Mouse (Mus musculus): ENCODE measurements around the gene Acot7.
A peak's percentile ranks its signal among the peaks of the same experiment; 100 is the strongest.

Acot7 gene

DNA sequence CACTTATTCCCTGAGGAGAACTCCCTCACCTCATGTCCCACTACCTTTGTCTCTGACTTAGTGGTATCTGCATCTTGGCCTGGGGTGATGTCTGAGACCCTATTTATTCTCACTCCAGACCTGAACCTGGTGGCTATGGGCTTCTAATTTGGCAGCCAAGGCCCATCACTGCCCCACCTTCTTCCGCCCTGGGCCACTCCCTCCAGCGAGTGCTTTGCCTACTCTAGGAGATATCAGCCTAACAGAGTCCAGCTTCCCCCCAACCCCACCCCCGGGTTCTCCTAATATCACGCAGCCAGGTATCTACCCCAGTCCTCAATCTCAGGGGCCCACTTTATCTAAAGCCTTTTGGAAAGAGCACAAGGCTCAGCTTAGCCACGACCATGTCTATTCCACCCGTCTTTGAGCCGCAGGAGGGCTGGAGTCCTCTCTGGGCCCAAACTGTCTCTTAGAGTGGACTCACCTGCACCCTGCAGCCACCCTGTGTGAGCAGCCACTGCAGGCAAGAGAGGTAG is 26.4 kb upstream of the Acot7 start:
- no peak for DNase-seq (ENCODE audit: low spot score)

DNA sequence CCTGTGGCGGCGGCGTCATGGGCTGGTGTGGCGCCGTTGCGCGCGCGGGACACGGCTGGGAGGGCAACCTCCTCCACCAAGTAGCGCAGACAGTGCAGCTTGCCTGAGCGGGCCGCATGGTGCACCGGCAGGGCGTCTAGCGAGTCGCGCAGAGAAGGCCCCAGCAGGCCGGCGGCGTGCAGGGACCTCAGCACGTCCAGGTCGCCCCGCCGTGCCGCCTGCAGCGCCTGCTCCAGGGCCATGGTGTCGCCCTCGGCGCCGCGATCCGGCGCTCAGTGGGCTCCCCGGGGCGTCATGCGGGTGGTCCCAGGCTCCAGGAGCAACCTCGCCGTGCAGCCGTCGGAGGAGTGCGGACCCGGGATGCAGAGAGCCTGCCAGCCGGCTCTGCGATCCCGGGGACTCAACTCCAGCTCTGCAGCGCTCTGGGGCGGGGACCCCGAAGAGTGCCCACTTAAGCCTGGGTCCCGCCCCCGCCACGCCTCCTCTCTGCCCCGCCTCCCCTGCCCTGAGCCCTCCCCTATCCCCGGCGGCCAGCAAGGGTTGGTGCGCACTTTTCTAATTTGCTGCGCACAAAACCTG is 25.9 kb upstream of the Acot7 start, which contains the start of gene Espn:
Gene Espn (minus strand): TSS at position 406 of the 579 bp plus-strand sequence.
- peak; percentile 82 for DNase-seq (ENCODE audit: low spot score)

DNA sequence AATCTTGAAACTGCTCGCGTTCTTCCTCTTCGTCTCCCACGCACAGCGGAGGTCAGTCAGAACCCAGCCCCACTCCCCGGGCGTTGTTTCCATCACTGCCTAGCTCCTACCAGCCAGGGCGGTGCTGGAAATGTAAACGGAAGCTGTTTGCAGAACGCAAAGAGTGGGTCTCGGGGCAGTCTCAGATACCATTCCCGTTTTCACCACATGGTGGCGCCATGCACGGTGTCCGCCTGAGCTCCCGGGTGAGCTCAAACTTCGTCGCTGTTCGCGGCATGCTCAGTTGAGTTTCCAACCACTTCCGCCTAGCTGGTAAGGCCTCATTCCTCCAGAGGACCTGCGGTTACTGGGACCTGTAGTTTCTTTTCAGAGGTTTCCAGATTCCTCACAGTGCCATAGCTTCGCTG is 24.2 kb upstream of the Acot7 start:
- DNase-seq (ENCODE audit: low spot score) = peak; percentile 81

DNA sequence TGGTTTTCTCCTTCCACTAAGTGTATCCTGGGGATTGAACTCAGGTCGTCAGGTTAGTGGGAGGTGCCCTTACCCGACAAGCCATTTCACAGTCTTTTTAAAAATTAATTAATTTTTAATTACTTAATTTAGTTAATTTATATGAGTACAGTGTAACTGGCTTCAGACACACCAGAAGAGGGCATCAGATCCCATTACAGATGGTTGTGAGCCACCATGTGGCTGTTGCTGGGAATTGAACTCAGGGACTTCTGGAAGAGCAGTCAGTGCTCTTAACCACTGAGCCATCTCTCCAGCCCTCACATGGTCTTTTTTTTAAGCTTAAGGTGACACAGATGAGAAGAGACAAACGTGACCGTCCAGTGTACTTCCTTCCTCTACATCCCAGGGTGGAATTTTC is 22.9 kb upstream of the Acot7 start:
- DNase-seq (ENCODE audit: low spot score) = no peak

DNA sequence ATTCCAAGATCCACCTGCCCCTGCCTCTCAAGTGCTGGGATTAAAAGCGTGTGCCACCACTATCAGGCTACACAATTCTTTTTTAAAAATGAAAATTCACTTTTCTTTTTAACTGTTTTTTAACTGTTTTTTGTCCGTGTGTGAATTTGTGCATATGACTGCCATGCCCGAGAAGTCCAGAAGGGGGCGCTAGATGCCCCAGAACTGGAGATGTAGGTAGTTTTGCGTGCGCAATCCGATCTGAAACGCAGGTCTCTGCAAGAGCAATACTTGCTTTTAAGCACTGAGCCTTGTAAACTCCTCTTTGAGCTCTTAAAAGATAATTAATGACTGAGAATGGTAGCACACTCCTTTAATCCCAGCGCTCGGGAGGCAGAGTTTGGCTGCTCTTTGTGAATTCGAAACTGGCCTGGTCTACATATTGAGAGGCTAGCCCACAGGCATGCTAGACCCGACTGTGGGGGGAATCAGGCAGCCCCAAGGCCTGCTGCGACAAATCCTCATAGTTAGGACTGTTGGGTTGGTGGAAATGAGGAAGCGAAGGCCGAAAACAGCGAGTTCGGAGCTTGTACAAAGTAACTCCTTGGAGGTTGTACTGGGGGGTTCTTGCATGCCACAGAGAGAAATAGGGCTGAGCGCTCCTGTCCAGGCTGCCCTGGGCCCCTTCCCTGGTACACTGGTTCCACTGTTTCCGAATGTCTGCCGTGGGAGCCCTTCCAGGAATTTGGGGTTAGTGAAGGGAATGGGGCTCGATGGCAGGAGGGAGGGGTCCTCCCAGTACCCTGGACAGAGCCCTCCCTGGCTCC is 20.0 kb upstream of the Acot7 start:
- no peak for DNase-seq (ENCODE audit: low spot score)

DNA sequence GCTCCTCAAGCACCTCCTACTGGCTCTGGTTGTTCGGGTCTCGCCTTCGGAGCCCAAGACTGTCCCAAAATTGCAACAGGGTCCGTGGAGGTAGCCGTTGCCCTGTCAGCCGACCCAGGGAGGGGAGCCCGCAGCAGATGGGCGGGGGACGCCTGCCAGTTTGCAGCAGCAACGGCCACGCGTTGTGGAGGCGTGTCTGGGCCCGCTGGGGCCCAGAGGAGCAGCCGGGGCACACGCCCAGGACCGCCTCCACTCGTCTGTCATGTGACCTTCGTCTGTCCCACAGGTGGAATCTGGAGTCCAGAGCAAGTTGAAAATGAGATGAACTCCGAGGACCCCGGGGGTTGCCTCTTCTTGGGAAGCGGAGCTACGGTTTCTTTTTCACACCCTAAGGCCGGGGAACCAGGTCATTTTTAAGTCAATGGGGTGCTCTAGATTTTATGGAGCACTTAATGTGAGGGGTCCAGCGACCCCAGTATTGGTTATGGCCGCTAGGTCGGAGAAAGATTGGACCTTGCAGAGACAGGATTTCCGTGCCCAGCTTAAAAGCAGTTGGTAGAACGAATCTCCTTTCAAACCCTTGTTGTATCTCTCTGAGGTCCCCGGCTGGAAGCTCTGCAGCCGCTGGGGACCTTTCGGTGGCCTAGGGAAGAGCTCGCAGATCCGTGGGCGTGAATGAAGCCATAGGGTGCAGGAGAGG is 19.2 kb upstream of the Acot7 start, which contains the start of gene Hes2:
Gene Hes2 (plus strand): TSS at position 283 of the 700 bp plus-strand sequence.
- no peak for DNase-seq (ENCODE audit: low spot score)

DNA sequence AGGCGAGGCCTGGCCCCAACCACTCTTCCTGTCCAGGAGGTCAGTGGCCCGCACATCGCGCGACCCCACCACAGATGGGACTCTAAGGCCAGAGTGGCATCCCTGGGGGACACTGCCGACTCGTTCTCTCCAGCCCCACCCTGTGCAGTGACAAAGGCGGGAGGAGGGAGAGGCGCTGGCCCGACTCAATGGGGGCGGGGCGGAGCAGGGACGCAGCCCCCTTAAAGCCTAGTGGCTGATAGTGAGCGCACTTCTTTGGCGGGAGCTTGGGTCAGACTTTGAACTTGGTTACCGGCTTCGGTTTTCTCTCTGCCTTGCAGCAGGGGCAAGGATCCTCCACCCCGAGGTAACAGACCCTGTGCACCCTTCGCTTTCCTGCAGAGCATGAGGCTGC is 18.7 kb upstream of the Acot7 start:
- DNase-seq (ENCODE audit: low spot score) = no peak

DNA sequence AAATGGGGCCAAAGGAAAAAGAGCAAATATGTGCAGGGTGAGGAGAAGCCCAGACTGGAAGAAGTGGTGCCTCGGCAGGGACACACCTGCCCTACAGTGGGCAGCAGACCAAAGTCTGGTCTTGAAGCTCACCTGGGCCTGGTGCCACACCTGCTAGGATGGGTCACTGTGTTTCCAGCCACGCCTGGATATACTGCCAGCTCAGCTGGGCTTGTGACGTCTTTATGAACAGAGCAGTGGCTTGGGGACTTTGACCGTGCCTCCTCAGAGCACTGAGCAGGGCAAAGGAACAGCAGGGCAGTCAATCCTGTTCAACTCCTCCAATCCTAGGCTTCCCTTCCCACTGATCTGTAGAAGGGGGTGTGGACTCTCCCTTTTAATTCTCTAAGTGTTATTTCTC is 17.2 kb upstream of the Acot7 start:
- DNase-seq (ENCODE audit: low spot score) = no peak

DNA sequence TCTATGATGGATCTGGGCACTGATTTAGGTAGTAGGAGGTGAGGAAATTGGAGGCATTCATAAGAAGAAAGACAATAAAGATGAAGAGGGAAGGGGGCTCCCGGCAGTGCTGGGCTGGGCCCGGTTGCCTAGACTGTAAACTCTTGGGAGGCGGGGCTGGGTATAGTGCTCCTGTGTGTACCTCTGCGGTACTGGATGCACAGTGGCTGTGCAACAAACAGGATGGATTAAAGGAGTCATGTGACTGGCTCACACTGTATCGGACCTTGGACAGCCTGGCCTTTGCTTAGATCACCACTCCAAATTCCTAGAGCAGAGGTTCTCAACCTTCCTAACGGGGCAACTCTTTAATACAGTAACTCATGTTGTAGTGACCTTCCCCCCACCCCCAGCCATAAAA is 16.3 kb upstream of the Acot7 start:
- DNase-seq (ENCODE audit: low spot score) = no peak

DNA sequence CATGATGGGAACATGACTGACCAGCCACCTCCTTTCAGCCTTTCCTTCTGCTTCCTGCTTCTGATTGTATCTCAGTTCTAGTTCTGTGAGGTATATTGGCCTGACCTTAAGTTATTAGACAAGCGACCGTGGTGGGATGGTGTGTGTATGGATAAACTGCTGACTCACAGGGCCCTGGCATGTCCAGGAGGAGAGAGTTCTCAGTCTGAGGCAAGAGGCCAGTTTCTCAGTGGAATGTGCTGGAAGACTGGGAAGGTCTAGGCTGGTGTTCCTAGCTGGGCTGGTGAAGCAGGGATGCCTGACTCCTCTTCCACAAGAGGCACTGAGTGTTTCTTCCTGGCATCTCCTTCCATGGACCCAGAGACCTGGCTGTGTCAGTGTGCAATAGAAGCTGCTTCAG is 15.2 kb upstream of the Acot7 start:
- no peak for DNase-seq (ENCODE audit: low spot score)

DNA sequence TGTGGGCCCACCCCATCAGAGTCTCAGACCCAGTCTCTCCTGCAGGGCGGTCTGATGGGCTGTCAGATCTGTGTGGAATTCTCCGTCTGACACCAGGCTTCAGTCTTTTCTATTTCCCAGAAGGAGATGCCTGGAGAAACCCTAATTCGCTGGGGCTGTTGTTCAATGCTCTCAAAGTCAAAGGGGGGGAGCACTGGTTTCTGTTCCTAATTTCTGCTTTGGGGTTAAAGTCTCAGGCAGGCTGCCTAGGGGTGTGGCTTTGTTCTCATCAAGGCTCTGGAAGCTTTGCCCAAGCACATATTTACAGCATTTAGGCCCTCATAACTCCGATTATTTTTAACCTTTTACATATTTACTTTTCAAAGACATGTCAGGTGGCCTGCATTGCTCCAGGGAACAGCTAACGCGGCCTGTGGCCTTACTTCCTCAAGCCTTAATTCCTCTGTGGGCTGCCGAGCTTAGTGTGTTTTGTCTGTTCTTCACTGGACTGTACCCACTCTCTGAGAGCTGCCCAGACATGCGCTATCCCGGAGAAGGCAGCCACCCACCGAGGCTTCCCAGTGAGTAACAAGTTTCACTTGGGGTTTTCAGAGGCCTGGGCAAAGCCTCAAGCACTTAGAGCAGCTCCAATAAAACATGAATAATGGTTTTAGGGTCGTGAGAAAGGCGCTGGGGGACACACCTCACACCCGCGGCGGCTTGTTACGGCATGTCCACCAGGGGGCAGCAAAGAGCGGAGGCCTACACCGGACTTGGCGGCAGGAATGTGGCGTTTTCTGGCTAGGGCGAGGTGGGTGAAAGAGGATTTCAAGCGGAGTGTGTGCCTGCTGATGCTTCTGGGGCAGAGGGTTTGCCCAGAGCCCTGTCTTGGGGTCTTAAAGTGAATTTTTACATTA is 12.7 kb upstream of the Acot7 start:
- peak; percentile 71 for DNase-seq (ENCODE audit: low spot score)

DNA sequence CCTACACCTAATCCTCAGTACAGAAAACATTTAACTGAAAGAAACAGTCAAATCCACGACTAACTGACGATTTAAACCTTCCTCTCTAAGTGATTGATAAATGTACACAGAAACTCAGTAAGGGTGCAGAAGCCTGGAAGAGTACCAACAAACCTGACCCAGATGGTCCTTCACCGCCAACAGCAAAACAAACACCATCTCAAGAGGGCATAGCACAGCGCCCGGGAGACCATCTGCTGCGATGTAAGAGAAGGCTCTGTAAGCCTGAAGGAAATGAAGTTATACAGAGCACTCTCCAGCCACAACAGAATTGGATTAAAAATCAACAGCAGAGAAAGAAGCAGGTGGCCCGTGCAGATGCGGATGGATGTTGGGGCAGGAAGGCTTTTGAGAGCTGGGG is 9.9 kb upstream of the Acot7 start:
- no peak for DNase-seq (ENCODE audit: low spot score)

DNA sequence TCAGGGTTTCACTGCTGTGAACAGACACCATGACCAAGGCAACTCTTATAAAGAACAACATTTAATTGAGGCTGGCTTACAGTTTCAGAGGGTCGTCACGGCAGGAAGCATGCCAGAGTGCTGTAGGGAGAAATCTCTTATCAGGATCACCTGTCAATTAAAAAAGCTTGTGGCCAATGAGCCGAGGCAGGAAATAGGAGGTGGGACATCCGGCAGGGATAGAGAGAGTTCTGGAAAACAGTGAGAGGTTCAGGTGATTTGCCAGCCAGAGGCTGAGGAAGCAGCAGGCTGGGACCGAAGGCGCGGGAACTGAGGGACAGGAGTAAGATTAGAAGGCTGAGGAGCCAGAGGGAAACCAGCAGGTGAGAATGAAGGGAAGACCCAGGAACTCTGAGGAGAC is 8.8 kb upstream of the Acot7 start:
- DNase-seq (ENCODE audit: low spot score) = no peak

DNA sequence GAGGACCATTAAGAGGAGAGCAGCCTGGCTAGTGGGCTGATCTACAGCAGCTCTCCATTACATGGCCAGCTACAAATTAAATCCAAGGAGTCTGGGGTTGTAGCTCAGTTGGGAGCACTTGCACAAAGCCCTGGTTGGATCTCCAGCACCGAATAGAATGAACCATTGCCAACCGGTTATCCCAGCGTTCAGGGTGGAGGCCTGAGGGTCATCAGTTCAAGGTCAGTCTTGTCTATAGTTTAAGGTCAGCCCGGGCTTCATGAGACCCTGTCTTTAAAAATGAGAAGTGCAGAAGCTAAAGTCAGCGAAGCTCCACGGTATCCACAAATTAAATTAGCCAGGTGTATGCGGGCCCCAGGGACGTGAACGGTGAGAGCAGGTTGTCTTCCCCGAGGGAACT is 7.6 kb upstream of the Acot7 start:
- DNase-seq (ENCODE audit: low spot score) = no peak

DNA sequence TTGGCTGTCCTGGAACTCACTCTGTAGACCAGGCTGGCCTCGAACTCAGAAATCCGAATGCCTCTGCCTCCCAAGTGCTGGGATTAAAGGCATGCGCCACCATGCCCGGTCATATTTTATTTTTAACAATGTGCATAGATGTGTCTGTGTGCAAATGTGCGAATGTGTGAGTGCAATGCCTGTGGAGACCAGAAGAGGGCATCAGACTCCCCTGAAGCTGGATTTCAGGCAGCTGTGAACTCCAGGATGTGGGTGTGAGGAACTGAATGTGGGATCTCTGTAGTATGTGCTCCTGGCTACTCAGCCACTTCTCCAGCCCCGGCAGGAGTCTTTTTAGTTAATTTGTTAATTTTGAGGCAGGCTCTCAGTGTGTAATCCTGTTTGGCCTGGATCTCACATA is 6.4 kb upstream of the Acot7 start:
- DNase-seq (ENCODE audit: low spot score) = no peak

DNA sequence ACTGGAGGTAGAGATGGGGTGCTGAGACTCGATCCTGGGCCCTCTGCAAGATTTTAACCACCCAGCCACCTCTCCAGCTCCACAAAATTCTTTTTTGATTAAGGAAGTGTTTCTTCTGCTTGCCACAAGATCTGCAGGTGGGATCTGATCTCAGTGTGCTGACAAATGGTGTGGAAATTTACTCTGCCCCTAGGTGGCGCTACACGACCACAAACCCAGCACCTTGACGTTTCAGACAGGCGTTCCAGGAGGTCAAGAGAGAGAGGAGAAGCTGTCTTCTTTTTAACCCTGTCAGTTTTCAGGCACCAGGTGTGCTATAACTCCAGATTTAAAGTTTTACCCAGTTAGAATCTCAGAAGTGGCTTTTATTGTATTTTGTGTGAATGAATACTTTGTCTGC is 4.9 kb upstream of the Acot7 start:
- DNase-seq (ENCODE audit: low spot score) = peak; percentile 70

DNA sequence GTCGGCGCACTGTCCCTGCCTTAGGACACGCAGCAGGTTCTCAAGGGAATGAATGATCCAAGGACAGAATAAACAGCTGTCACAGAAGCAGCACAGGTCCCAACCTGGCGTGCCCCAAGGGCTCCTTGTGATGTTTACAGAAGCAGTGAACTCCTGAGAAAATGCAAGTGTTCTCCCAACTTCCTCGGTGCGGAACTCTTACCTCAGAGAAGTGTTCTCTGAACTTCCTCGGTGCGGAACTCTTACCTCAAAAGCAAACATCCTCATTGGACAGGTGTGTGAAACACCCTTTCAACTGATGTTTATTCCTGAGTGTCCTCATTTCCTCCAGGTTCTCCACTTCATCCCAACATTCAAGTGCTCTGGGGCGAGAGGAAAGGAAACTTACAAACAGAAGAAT is 4.0 kb upstream of the Acot7 start:
- no peak for DNase-seq (ENCODE audit: low spot score)

DNA sequence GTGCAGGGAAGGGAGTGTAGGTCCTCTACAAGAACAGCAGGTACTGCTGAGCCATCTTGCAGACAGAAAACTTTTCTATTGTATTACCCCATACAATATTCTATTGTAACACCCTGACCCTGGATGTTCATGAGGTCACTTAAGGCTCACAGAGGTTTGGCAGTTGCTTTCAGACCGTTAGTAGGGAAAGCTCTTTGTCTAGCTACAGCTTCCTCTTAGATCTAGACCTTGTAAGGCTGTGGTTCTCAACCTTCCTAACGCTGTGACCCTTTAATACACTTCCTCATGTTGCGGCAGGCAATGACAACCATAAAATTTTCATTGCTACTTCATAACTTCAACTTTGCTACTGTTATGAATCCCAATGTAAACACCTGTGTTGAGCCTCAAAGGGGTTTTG is 1.3 kb upstream of the Acot7 start:
- no peak for DNase-seq (ENCODE audit: low spot score)

DNA sequence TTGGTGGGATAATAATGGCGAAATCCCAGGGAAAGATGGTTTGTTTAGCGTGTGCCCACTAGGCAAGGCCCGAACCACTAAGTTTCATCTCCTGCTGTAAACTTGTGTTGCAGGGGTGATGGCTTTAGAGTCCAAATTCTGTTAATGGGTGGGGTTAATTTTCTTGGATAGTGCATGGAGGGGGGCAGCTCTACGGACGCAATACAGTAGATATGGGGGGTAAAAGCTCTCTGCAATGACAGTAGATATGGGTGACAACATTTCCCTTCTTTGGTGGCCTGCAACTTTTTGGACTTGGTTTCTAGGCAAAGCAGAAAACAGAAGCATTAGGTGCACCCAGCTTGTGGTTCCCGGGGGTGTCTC is 779 bp upstream of the Acot7 start:
- DNase-seq (ENCODE audit: low spot score) = no peak

DNA sequence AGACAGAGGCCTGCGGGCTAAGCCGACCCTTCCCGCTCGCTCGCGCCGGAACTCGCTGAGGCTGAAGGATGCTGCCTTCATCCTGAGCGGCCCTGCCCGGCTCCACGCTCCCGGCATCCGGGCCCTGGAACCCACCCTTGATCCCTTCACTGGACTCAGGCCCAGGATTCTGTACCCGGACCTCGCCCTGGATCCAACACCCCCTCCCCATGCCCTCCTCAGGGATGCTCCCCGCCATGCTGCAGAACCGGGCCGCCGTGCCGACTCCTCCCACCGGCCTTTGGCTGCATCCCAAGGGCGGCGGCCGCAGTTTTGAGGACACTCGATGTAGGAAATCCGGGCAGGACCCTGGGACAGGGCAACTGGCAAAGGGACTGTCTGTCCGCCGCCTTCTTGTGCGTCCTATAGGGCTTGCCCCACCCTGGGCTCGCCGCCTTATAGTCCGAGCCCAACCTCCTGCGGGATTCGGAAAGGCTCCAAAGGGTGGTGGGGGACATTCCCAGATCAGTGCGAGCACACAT is 470 bp downstream of the Acot7 start:
- DNase-seq (ENCODE audit: low spot score) = peak; percentile 62

DNA sequence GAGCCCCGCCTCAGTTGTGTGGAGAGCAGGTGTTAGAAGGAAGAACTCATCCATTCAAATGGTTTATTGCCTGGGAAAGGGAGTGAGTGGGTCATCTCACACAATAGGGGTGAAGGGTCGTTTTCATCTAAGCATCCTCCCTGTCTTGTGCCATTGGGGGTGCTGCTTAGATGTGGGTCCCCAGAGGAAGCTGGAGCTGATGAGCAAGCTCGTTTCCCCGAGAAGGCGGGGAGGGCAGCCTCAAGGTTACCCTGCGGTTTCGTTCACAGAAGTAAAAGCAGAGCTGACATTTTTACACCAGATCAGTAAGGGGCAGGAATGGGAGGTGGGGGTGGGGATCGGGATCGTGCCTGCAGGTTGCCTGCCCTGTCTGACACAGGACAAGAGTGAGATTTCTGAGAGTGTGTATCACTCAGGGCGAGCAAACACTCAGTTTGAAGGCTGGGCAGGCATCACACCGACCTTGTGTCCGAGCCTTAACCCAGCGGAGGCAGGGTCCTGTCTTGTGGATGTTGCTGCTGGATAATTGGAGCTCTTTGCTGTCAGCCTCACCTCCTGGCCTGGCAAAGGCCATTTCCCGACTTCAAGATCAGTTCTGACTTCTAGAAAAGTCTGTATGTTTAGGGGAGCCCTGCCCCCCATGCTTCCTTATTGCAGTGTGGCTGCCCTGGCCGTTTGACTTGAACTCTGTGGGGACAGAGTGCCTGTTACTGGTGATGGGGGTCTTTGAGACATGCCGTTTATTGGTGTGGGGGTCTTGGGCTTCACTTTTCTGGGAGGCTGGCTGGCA is 1.2 kb downstream of the Acot7 start:
- no peak for DNase-seq (ENCODE audit: low spot score)

Data from ovary, postnatal 36 days (tissue).